Mouse (Mus musculus): Measurements from ENCODE around the gene Kif14. TPM values are rescaled to one million over a fixed set of nuclear protein-coding genes. Genes with fewer than 3 reads are reported as not detected.
"Not testable (repeated sequence)": the region's sequence is repeated elsewhere in the genome, so short reads cannot be mapped to it uniquely, and the experiment has no call there.

Kif14 gene
- polyA plus RNA-seq, 1 experiment from 2014 or later, result 7.1 TPM

DNA sequence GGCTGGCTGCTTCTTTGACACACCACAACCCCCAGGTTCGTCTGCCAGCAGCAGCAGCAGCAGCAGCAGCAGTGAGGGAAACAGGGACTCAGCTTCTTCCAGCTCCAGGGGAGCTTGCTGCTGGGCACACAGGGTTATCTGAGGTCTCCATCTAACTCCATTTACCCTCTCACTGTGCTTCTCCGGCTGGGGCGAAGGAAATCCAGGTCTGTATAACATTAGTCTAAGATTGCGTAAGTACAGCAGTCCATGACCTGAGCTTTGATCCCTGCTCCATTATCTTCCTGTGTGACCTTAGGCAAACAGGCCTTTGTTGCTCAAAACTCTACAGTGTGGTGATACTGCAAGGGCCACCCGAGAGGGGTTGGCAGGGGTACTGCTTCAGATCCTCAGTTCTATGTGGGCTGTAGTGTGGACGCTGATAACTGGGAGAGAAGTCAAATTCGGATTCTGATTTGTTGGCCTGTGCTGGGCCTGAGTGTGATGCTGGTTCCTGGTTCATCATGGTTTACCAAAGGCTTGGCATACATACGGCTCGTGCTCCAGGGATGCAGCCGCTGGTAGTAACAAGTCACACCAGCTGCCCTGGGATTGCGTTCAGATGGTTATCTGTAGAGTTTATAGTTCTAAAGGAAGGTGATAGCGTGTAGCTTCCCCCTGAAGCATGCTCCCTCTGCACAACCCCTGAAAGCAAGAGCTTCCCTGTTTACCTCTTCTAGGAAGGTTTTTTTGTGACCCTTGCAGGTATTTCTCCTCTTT, 75.7 kb downstream of the Kif14 start:
- Histone ChIP-seq H3K27ac (replicated peaks) (no peak overlapping the region), H3K4me3 (no peak overlapping the region), H3K4me1 (peaks cover 26% of the 10 kb centered on the region), H3K27me3 (ENCODE audit: low read depth, poor library complexity, severe bottlenecking) (no peaks in the 10 kb centered on the region), H3K9me3 (replicated peaks) (0 out of 2 replicates have a peak, but pooled peaks cover 3% of the 10 kb centered on the region), H3K36me3 (peaks cover 8% of the 10 kb centered on the region; the same call in 1 of the 2 replicates)
- 75% methylated on average over 12 of the region's 12 CpGs for WGBS
- no peak for DNase-seq (ENCODE audit: low spot score)

DNA sequence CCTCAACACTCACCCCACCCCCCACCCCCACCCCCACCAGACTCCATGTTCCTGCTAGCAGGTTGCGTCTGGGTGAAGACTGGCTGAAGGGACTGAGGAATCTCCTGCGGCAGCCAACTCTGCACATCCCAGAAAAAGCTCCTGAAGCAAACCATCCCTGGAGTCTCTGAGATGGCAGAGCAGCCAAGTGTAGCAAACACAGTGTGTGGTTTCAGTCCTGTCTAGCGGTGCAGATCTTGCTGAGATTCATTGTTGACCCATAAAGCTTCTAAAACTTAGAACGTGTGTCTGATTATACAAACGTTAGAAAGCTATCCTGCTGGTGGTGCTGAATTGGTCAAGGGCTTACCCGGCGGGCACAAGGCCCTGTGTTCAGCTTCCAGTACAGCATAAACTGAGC, 77.8 kb downstream of the Kif14 start:
- Histone ChIP-seq H3K27ac (replicated peaks) (no peak overlapping the region), H3K4me1 (peaks cover 26% of the 10 kb centered on the region), H3K9me3 (replicated peaks) (no peaks in the 10 kb centered on the region), H3K36me3 (no peaks in the 10 kb centered on the region), H3K4me3 (no peak overlapping the region), H3K27me3 (ENCODE audit: low read depth, poor library complexity, severe bottlenecking) (no peaks in the 10 kb centered on the region)
- 47% methylated on average over 7 of the region's 7 CpGs for WGBS
- no peak for DNase-seq (ENCODE audit: low spot score)

DNA sequence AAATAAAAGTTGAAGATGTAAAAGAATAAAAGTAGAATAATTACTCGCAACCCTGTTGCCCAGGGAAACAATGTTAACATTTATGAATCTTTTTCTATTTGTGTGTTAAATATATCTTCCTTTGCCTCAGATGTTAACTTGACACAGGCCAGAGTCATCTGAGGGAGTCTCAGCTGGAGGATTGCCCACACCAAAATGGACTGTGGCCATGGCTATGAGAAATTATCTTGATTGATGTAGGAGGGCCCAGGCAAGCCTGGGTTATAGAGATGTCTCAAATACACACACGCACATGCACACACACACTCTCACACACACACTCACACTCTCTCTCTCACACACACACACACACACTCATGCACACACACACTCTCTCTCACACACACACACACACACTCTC, 80.9 kb downstream of the Kif14 start:
- WGBS, result 97% methylated on average over 2 of the region's 2 CpGs
- no peaks in the 10 kb centered on the region for H3K36me3 ChIP-seq
- H3K27ac ChIP-seq (replicated peaks), result no peak overlapping the region
- no peak overlapping the region for H3K4me3 ChIP-seq
- peaks cover 7% of the 10 kb centered on the region for H3K4me1 ChIP-seq
- no peaks in the 10 kb centered on the region for H3K27me3 ChIP-seq (ENCODE audit: low read depth, poor library complexity, severe bottlenecking)
- no peak for DNase-seq (ENCODE audit: low spot score)
- H3K9me3 ChIP-seq (replicated peaks), result no peaks in the 10 kb centered on the region

DNA sequence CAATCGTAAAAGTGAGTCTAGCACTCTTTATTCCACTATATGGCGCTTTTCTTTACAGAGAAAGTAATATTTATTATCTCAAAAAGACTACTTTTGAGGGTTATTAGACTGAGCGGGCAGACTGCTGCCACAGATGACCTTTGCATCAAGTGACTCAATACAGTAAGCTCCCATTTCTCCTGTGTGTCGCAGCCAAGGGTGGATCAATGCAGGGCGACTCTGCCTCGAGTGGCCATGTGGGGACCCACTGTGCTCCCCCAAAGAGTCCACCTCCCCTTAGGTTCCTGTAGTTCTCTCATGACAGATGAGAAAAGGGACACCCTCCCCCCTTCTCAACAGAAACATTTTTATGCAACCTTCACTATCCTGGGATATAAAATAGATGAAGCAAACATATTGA, 84.1 kb downstream of the Kif14 start:
- no peaks in the 10 kb centered on the region for H3K9me3 ChIP-seq (replicated peaks)
- DNase-seq (ENCODE audit: low spot score), result no peak
- no peaks in the 10 kb centered on the region for H3K4me1 ChIP-seq
- WGBS, result 91% methylated on average over 6 of the region's 6 CpGs
- no peak overlapping the region for H3K4me3 ChIP-seq
- H3K27me3 ChIP-seq (ENCODE audit: low read depth, poor library complexity, severe bottlenecking), result no peaks in the 10 kb centered on the region
- no peaks in the 10 kb centered on the region for H3K36me3 ChIP-seq
- H3K27ac ChIP-seq (replicated peaks), result no peak overlapping the region

DNA sequence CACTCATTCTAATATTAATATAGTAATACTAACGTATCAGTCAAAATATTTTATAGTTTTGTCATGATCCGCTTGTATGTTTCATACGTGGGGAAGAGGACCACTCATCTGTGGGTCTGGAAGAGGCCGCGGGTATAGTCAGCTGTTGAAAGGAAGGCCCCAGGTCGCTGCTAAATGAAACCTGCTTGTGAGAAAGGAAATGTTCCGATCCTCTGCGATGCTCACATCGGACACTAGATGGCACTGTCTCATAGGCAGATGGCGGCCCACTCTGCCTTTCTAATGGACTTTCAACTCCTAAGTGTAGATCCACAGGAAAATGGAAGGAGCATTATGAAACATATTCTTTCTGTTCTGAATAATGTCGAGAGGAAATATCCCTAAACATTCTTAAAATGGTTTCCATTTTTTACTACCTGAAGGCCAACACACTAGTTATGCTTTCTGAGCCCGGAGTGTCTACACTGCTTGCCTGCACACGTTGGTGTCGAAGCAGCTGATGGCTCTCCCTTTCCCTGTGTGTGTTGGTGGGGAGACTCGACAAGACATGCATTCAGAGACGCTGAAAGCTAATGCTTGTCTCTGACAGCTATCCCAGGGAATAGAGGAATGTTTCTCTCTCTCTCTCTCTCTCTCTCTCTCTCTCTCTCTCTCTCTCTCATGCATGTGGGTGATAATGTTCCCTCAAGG, 84.9 kb downstream of the Kif14 start:
- DNase-seq (ENCODE audit: low spot score), result peak; percentile 81
- no peaks in the 10 kb centered on the region for H3K36me3 ChIP-seq
- 30% methylated on average over 16 of the region's 16 CpGs for WGBS
- H3K27me3 ChIP-seq (ENCODE audit: low read depth, poor library complexity, severe bottlenecking), result no peaks in the 10 kb centered on the region
- H3K4me1 ChIP-seq, result no peaks in the 10 kb centered on the region
- no peak overlapping the region for H3K27ac ChIP-seq (replicated peaks)
- H3K9me3 ChIP-seq (replicated peaks), result no peaks in the 10 kb centered on the region
- no peak overlapping the region for H3K4me3 ChIP-seq

DNA sequence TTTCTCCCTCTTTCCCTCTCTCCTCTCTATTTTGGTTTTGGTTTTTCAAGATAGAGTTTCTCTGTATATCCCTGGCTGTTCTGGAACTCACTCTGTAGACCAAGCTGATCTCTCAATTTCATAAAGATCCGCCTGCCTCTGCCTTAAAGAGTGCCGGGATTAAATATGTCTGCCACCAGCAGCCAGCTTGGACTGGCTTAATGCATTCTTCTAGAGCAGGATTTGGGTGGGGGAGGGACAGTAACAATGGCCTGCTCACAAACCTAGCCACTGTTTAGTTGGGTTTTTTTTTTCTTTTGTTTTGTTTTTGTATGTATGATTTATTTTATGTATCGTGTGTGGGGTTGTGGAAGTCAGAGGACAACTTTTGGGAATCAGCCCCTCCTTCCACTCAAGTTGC, 88.5 kb downstream of the Kif14 start:
- Histone ChIP-seq H3K4me1 (0 out of 2 replicates have a peak, but pooled peaks cover 5% of the 10 kb centered on the region), H3K36me3 (no peaks in the 10 kb centered on the region), H3K27ac (replicated peaks) (no peak overlapping the region), H3K4me3 (no peak overlapping the region), H3K27me3 (ENCODE audit: low read depth, poor library complexity, severe bottlenecking) (no peaks in the 10 kb centered on the region), H3K9me3 (replicated peaks) (no peaks in the 10 kb centered on the region)
- DNase-seq (ENCODE audit: low spot score), result no peak
- WGBS, result 84% methylated on average over 3 of the region's 3 CpGs

DNA sequence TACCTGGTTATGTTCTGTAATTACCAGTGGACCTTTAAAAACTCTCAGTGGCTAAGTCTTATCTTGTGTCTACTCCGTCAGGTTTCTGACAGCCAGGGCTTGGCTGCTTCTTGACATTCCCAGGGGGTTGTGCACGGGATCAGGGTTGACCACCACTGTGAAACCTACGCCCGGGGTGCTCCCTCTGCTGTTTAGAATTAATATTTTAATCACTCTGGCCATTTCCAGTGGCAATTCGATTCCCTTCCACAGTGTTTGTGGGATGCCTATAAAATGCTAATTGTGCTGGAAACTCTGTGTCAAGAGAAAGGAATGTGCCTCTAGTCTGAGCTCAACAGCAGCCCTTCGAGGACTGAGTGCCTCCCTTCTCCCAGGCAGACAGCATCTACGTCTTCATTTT, 89.7 kb downstream of the Kif14 start:
- 0 out of 2 replicates have a peak, but pooled peaks cover 7% of the 10 kb centered on the region for H3K4me1 ChIP-seq
- WGBS, result 76% methylated on average over 7 of the region's 7 CpGs
- H3K36me3 ChIP-seq, result no peaks in the 10 kb centered on the region

DNA sequence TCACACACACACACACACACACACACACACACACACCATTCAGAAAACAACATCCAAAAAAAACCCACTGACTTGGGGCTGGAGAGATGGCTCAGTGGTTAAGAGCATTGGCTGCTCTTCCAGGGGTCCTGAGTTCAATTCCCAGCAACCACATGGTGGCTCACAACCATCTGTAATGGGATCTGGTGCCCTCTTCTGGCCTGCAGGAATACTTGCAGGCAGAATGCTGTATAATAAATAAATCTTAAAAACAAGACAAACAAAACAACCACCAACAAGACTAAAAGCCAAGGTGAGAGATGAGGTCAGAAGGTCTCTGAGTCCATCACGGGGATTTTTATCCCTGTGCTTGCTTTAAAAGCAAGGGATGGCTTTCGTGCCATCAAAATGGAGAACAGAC, 90.5 kb downstream of the Kif14 start:
- H3K27ac ChIP-seq (replicated peaks); H3K4me3 ChIP-seq; DNase-seq (ENCODE audit: low spot score); H3K27me3 ChIP-seq (ENCODE audit: low read depth, poor library complexity, severe bottlenecking); H3K36me3 ChIP-seq; H3K9me3 ChIP-seq (replicated peaks); H3K4me1 ChIP-seq: not testable (repeated sequence)
- WGBS, result 93% methylated on average over 2 of the region's 2 CpGs

More for the DNA sequence above, 89.7 kb downstream of the Kif14 start:
- Histone ChIP-seq H3K9me3 (replicated peaks) (no peaks in the 10 kb centered on the region), H3K27ac (replicated peaks) (no peak overlapping the region), H3K4me3 (no peak overlapping the region), H3K27me3 (ENCODE audit: low read depth, poor library complexity, severe bottlenecking) (no peaks in the 10 kb centered on the region)
- DNase-seq (ENCODE audit: low spot score), result no peak

DNA sequence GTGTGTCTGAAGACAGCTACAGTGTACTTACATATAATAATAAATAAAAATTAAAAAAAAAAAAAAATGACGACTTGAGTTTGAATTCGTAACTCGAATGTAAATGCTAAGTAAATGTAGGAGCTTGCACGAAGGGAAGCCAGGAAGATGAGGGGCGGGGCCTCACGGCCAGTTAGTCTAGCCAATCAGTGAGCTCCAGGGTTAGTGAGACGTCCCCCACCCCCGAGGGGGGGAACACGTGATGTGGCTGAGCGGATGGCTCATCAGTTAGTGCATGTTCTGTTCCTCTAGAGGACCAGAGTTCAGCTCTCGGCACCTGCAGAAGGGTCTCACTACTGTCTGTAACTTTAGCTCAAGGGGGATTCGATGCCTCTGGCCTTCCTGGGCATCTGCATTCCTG, 91.3 kb downstream of the Kif14 start:
- no peak overlapping the region for H3K4me3 ChIP-seq
- H3K27me3 ChIP-seq (ENCODE audit: low read depth, poor library complexity, severe bottlenecking), result no peaks in the 10 kb centered on the region; the same call in 1 of the 2 replicates
- no peaks in the 10 kb centered on the region for H3K9me3 ChIP-seq (replicated peaks)
- H3K4me1 ChIP-seq, result peaks cover 16% of the 10 kb centered on the region
- no peak overlapping the region for H3K27ac ChIP-seq (replicated peaks)
- H3K36me3 ChIP-seq, result no peaks in the 10 kb centered on the region
- 91% methylated on average over 12 of the region's 12 CpGs for WGBS
- no peak for DNase-seq (ENCODE audit: low spot score)

DNA sequence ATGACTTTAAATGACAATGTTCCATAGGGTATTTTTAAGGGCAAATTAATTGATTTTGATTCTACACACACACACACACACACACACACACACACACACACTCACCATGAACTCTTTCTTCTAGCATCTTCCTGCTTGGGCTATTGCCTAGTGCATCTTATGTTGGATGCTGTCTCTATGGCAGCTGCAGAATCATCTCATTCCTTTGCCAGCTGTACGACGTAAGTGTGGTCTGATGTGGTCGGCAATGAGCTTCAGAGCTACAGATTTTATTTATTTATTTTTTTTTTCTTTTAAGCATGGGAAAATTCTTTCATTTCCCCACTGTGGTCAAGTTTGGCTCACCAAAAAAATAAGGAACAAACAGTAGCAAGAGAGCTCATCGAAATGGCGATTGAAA, 92.6 kb downstream of the Kif14 start:
- Histone ChIP-seq H3K27ac (replicated peaks) (no peak overlapping the region), H3K27me3 (ENCODE audit: low read depth, poor library complexity, severe bottlenecking) (no peaks in the 10 kb centered on the region; the same call in 1 of the 2 replicates), H3K4me1 (peaks cover 20% of the 10 kb centered on the region), H3K9me3 (replicated peaks) (no peaks in the 10 kb centered on the region), H3K4me3 (no peak overlapping the region), H3K36me3 (no peaks in the 10 kb centered on the region)
- DNase-seq (ENCODE audit: low spot score), result no peak
- 87% methylated on average over 5 of the region's 5 CpGs for whole genome bisulfite sequencing

DNA sequence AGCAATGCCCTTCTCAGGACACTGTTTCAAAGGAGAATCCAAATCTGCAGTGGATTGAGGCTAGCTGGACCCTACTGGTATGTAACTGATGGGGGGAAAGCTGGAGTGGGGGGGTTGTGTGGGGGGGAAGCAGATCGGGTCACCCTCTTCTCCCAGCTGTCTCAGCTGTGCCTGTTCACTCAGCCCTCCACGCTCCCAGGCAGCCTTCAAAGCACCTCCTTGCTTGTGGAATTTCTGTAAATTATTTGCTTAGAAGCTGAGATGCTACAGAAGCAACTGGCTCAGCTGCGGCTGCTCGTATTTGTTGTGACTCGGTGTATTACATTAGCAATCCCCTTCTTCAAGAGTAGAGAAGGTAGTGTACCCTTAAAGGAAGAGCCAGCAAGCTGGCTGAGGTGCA, 93.1 kb downstream of the Kif14 start:
- 75% methylated on average over 5 of the region's 5 CpGs for WGBS

DNA sequence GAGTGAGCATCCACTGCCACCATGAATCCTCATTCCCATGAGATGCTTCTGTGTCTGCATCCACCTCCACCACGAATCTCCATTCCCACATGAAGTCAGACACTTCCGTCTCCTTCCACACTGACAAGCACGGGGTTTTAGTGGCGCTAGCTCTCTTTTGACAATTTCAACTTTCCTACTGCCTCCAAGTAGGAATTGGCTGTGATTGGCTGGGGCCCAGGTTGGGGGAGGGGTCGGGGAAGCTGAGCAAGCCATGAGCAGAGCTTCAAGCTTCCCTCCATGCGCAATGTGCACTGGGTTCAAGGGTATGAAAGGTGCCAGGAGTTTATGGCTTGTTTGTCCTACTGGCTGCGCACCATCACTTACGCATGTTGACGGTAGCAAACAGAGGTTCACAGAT, 93.6 kb downstream of the Kif14 start:
- Histone ChIP-seq H3K27me3 (ENCODE audit: low read depth, poor library complexity, severe bottlenecking) (no peaks in the 10 kb centered on the region; the same call in 1 of the 2 replicates), H3K4me3 (no peak overlapping the region), H3K27ac (replicated peaks) (no peak overlapping the region), H3K36me3 (no peaks in the 10 kb centered on the region), H3K4me1 (peaks cover 20% of the 10 kb centered on the region), H3K9me3 (replicated peaks) (no peaks in the 10 kb centered on the region)
- DNase-seq (ENCODE audit: low spot score), result no peak
- 85% methylated on average over 9 of the region's 9 CpGs for WGBS

More for the DNA sequence above, 93.1 kb downstream of the Kif14 start:
- no peaks in the 10 kb centered on the region for H3K36me3 ChIP-seq
- H3K4me1 ChIP-seq, result peaks cover 20% of the 10 kb centered on the region
- no peak for DNase-seq (ENCODE audit: low spot score)
- H3K9me3 ChIP-seq (replicated peaks), result no peaks in the 10 kb centered on the region
- H3K4me3 ChIP-seq, result no peak overlapping the region
- no peaks in the 10 kb centered on the region; the same call in 1 of the 2 replicates for H3K27me3 ChIP-seq (ENCODE audit: low read depth, poor library complexity, severe bottlenecking)
- H3K27ac ChIP-seq (replicated peaks), result no peak overlapping the region

DNA sequence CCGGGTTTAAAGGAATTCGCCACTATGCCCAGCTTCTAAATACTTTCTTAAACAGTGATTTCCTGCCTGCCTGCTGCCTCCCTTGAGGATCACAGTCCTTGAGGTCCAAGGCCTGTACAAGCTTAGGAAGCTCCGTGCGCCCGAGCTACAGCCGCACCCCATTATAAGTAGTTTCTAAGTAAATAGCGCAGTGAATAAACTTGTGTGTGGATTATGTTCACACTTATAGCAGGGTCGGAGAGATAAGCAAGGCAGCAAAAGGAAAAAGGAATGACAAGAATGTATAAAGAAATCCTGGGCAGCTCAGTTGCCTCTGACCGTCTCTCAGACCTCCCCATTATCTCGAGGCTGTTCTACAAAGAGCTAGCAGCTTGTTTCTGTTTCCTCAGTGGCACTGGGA, 95.7 kb downstream of the Kif14 start:
- Histone ChIP-seq H3K9me3 (replicated peaks) (no peaks in the 10 kb centered on the region), H3K4me3 (no peak overlapping the region), H3K27me3 (ENCODE audit: low read depth, poor library complexity, severe bottlenecking) (no peaks in the 10 kb centered on the region; the same call in 1 of the 2 replicates), H3K27ac (replicated peaks) (no peak overlapping the region), H3K36me3 (no peaks in the 10 kb centered on the region), H3K4me1 (peaks cover 20% of the 10 kb centered on the region)
- 65% methylated on average over 10 of the region's 10 CpGs for WGBS
- DNase-seq (ENCODE audit: low spot score), result no peak
